Mouse (Mus musculus) heart, adult 2 months (tissue): Measurements from ENCODE around the gene Alpk3.

Experiments used
- CTCF ChIP-seq: fragments of 200-600 bp; IDR thresholded peaks from 2 replicates; pipeline ENCODE4 v1.8.1; 2022; ENCODE audit warnings: antibody characterized with exemption, mild to moderate bottlenecking, moderate library complexity
- EP300 ChIP-seq: fragments of 200-500 bp; IDR thresholded peaks from 2 replicates; pipeline ENCODE4 v1.6.1; 2011; ENCODE audit warnings: low read depth, low read length, control low read depth; ENCODE audit not compliant: insufficient read depth
- POLR2A ChIP-seq: fragments of 200-500 bp; IDR thresholded peaks from 2 replicates; pipeline ENCODE4 v1.6.1; 2011; ENCODE audit warnings: mild to moderate bottlenecking, low read depth, low read length, control low read depth; ENCODE audit not compliant: insufficient read depth

DNA sequence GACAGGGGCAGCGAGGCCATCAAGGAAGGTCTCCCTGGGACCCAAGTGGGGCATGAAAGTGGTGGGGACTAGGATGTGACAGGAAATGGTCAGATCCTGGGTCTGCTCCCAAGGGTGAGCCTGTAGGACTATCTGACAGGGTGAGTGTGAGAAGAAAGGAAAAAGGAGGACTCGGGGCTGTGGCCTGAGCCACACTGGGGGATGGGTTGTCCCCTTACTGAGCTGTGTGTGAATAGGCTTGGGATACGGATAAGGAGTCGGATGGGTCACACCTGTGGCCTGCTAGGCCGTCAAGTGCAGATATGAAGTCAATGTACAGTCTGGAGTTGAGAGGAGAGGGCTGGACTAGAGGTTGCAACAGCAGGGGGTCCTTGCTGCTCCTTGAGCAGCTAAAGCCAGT is 18.3 kb downstream of the Alpk3 start:
- no peak for TF ChIP-seq CTCF
- TF ChIP-seq POLR2A, result no peak
- no peak for TF ChIP-seq EP300
